Comparison of ENCODE assay signal across 9 mouse cellular contexts in genomic region chr11:90369115-90369514, GRCm38 (mm10). TPM values are rescaled to one million over a fixed set of nuclear protein-coding genes. Genes with fewer than 3 reads are reported as not detected.
A peak's percentile ranks its signal among the peaks of the same experiment; 100 is the strongest.
DNase-seq lines count a peak whose midpoint lies in the region; ATAC-seq and TF ChIP-seq lines count a peak whose summit lies in the region.
"Had no signal": no experiment of that assay in that cellular context is flagged by ENCODE, and none has a peak within 500 bp of the region (broad histone marks: within the 10 kb centered on the region; RNA-seq: fewer than 3 reads in every experiment).

No protein-coding gene starts in this region.

- no peak overlapping the region for H3K4me3 ChIP-seq in forebrain, postnatal 0 days (ENCODE audit: low read depth, low read length)
- H3K4me3 ChIP-seq in midbrain, embryonic 16.5 days (ENCODE audit: low read depth, low read length) = no peak overlapping the region

- WGBS in forebrain, postnatal 0 days = 29% methylated on average over 6 of the region's 7 CpGs
- 40% methylated on average over 7 of the region's 7 CpGs for WGBS in midbrain, embryonic 16.5 days

- no peaks in the 10 kb centered on the region for H3K27me3 ChIP-seq in forebrain, postnatal 0 days (ENCODE audit: insufficient read depth, low read length)
- no peaks in the 10 kb centered on the region for H3K27me3 ChIP-seq in midbrain, embryonic 16.5 days (ENCODE audit: control insufficient read depth, insufficient read depth, low read depth, low read length)

- intact Hi-C loops in heart, postnatal 36 days (cut with DNase I) = no loop called here
- intact Hi-C loops in gastrocnemius, postnatal 14 days (cut with DNase I; ENCODE audit: low total_unique reads) = no loop called here

- peak; percentile 96 for DNase-seq in heart, adult 11 months
- DNase-seq in heart, postnatal 36 days = no peak
- DNase-seq in forebrain, postnatal 0 days = no peak
- DNase-seq in kidney, postnatal 25 days = peak; percentile 52 to 66
- no peak for DNase-seq in Muller cell, postnatal 12 days (ENCODE audit: inconsistent ontology term)
- DNase-seq in gastrocnemius, postnatal 14 days = no peak
- DNase-seq: thymus, postnatal 4 days had no signal

- H3K27ac ChIP-seq in forebrain, postnatal 0 days (ENCODE audit: low read depth, low read length) = peak overlapping the region; percentile 74
- peak overlapping the region; percentile 76 for H3K27ac ChIP-seq in midbrain, embryonic 16.5 days (ENCODE audit: low read length)

- H3K4me1 ChIP-seq in forebrain, postnatal 0 days (ENCODE audit: insufficient read depth) = peaks cover 29% of the 10 kb centered on the region
- peaks cover 33% of the 10 kb centered on the region for H3K4me1 ChIP-seq in midbrain, embryonic 16.5 days (ENCODE audit: control insufficient read depth, insufficient read depth, low read length)

- H3K9me3 ChIP-seq in forebrain, postnatal 0 days (ENCODE audit: low read length) = no peaks in the 10 kb centered on the region
- no peaks in the 10 kb centered on the region for H3K9me3 ChIP-seq in midbrain, embryonic 16.5 days (replicated peaks; ENCODE audit: control insufficient read depth, low read length, poor library complexity, severe bottlenecking)

- H3K4me2 ChIP-seq in forebrain, postnatal 0 days (ENCODE audit: low read depth) = peak overlapping the region; percentile 48; the same call in 1 of the 2 replicates
- peak overlapping the region; percentile 12; the same call in 1 of the 2 replicates for H3K4me2 ChIP-seq in midbrain, embryonic 16.5 days (ENCODE audit: low read length)

- ATAC-seq in forebrain, postnatal 0 days = no peak
- no peak for ATAC-seq in midbrain, embryonic 16.5 days
- no peak for ATAC-seq in CD4-positive, CD25-positive, alpha-beta regulatory T cell, adult 4 months

- no peak overlapping the region for H3K9ac ChIP-seq in forebrain, postnatal 0 days
- H3K9ac ChIP-seq in midbrain, embryonic 16.5 days (ENCODE audit: low read depth, low read length) = no peak overlapping the region

- no peak for TF ChIP-seq CTCF in forebrain, postnatal 0 days (IDR thresholded peaks at IDR 0.05; ENCODE audit: low read depth)

- no peaks in the 10 kb centered on the region for H3K36me3 ChIP-seq in forebrain, postnatal 0 days (ENCODE audit: insufficient read depth)
- no peaks in the 10 kb centered on the region for H3K36me3 ChIP-seq in midbrain, embryonic 16.5 days (ENCODE audit: control insufficient read depth, insufficient read depth, low read length)

RNA-seq across cellular contexts. Expression of gene Hlf, which starts 21.6 kb away (rescaled TPM):
- total RNA-seq in heart, postnatal 36 days (2021) = 10 to 100 TPM; 21.2 to 21.3 TPM
- 5.7 and 6.8 TPM in 2 replicates for total RNA-seq in forebrain, postnatal 0 days (2014; rRNA removed)
- polyA plus RNA-seq in forebrain, postnatal 0 days (2015; fragmentation: Nextera tagmentation; extraction: Ambion mirVana) = 5.5 and 9.7 TPM in 2 replicates
- 6.6 and 6.9 TPM in 2 replicates for polyA plus RNA-seq in midbrain, embryonic 16.5 days (2015; fragmentation: Nextera tagmentation; extraction: Ambion mirVana)
- polyA plus RNA-seq in CD4-positive, CD25-positive, alpha-beta regulatory T cell, adult 4 months (2017; shearing (Covaris generic)) = 1 to 10 TPM; 1.4 to 2.5 TPM
- total RNA-seq in gastrocnemius, postnatal 14 days (2021) = 1 to 10 TPM; 3.7 to 3.9 TPM

Comparison
In these comparisons a context has a peak if more than half of its experiments do, and no peak if none do; other contexts are left out.
1. DNase-seq: peak in heart, adult 11 months (single experiment) and kidney, postnatal 25 days (2 of 2); none in heart, postnatal 36 days (0 of 2), forebrain, postnatal 0 days (single experiment), Muller cell, postnatal 12 days (single experiment) and gastrocnemius, postnatal 14 days (single experiment).